Mouse (Mus musculus): ENCODE measurements around the gene Dennd4b. TPM values are rescaled to one million over a fixed set of nuclear protein-coding genes. Genes with fewer than 3 reads are reported as not detected.

Gene Dennd4b
- total and polyA plus RNA-seq, 3 experiments, result 9.8 to 45.3 (median 27.8) TPM

GRCm38 (mm10) chr3:90275286-90275685, 10.3 kb downstream of the Dennd4b start:
- no peaks in the 10 kb centered on the region for H3K9me3 ChIP-seq (replicated peaks; ENCODE audit: low read length)
- TF ChIP-seq IRF4 (IDR thresholded peaks at IDR 0.05; ENCODE audit: low read depth, low read length), result no peak
- no peak for TF ChIP-seq TCF12 (IDR thresholded peaks at IDR 0.05; ENCODE audit: low read depth, low read length)
- no peak for TF ChIP-seq GABPA (IDR thresholded peaks at IDR 0.05; ENCODE audit: insufficient replicate concordance, low read depth, low read length)
- no peak for TF ChIP-seq POLR2AphosphoS2 (IDR thresholded peaks at IDR 0.05; ENCODE audit: low read depth, low read length)
- TF ChIP-seq MAZ (IDR thresholded peaks at IDR 0.05; ENCODE audit: low read depth, low read length), result no peak
- no peak overlapping the region for H3K27ac ChIP-seq (ENCODE audit: insufficient read depth, low read depth)
- no peak overlapping the region for H3K9ac ChIP-seq (ENCODE audit: insufficient read depth, low read depth)
- in situ Hi-C loops (cut with MboI; ENCODE audit: low pct_ligation_motif_present, low pct_unique_long_range_greater_than_20kb, low sequenced_read_pairs), result no loop called here
- no peak overlapping the region for H3K4me2 ChIP-seq (ENCODE audit: insufficient read depth, low read depth, poor library complexity, severe bottlenecking)
- H3K4me3 ChIP-seq (replicated peaks in 1 of 3; ENCODE audit: low read depth in 2 of 3, low read length in 2 of 3, poor library complexity in 1 of 3), result no peak overlapping the region
- dilution Hi-C loops (cut with MboI; ENCODE audit: extremely low pct_ligation_motif_present, extremely low pct_unique_long_range_greater_than_20kb, low sequenced_read_pairs), result no loop called here
- no peaks in the 10 kb centered on the region for H3K27me3 ChIP-seq (replicated peaks)
- no peak for DNase-seq (ENCODE audit: extremely low read depth)
- H3K36me3 ChIP-seq (replicated peaks in 1 of 2; ENCODE audit: control insufficient read depth in 1 of 2, insufficient read depth in 1 of 2, low read length in 1 of 2), result peaks cover 94 to 98% of the 10 kb centered on the region in 2 experiments
- no peaks in the 10 kb centered on the region for H3K79me2 ChIP-seq (replicated peaks; ENCODE audit: control insufficient read depth, extremely low read depth, insufficient read depth, poor library complexity, severe bottlenecking)
- H3K4me1 ChIP-seq (ENCODE audit: control insufficient read depth in 1 of 2, insufficient read depth in 2 of 2), result no peaks in the 10 kb centered on the region

GRCm38 (mm10) chr3:90276858-90277257, 11.9 kb downstream of the Dennd4b start:
- Histone ChIP-seq H3K36me3 (replicated peaks in 1 of 2; ENCODE audit: control insufficient read depth in 1 of 2, insufficient read depth in 1 of 2, low read length in 1 of 2) (peaks cover 88 to 96% of the 10 kb centered on the region in 2 experiments), H3K27ac (ENCODE audit: insufficient read depth, low read depth) (no peak overlapping the region), H3K4me3 (replicated peaks in 1 of 3; ENCODE audit: low read depth in 2 of 3, low read length in 2 of 3, poor library complexity in 1 of 3) (no peak overlapping the region), H3K4me1 (ENCODE audit: control insufficient read depth in 1 of 2, insufficient read depth in 2 of 2) (no peaks in the 10 kb centered on the region), H3K4me2 (ENCODE audit: insufficient read depth, low read depth, poor library complexity, severe bottlenecking) (no peak overlapping the region), H3K9ac (ENCODE audit: insufficient read depth, low read depth) (no peak overlapping the region), H3K27me3 (replicated peaks) (no peaks in the 10 kb centered on the region), H3K79me2 (replicated peaks; ENCODE audit: control insufficient read depth, extremely low read depth, insufficient read depth, poor library complexity, severe bottlenecking) (no peaks in the 10 kb centered on the region), H3K9me3 (replicated peaks; ENCODE audit: low read length) (no peaks in the 10 kb centered on the region)
- in situ Hi-C loops (cut with MboI; ENCODE audit: low pct_ligation_motif_present, low pct_unique_long_range_greater_than_20kb, low sequenced_read_pairs), result no loop called here
- TF ChIP-seq MEF2A (IDR thresholded peaks at IDR 0.05; ENCODE audit: borderline replicate concordance, low read depth, low read length), result no peak
- no peak for TF ChIP-seq RCOR1 (conservative IDR thresholded peaks at IDR 0.05; ENCODE audit: low read depth, low read length)
- TF ChIP-seq POLR2A (IDR thresholded peaks at IDR 0.05; ENCODE audit: low read depth, low read length), result no peak
- no peak for TF ChIP-seq GABPA (IDR thresholded peaks at IDR 0.05; ENCODE audit: insufficient replicate concordance, low read depth, low read length)
- no peak for TF ChIP-seq MAX (IDR thresholded peaks at IDR 0.05; ENCODE audit: low read length)
- no peak for TF ChIP-seq CTCF (conservative IDR thresholded peaks at IDR 0.05 in 1 of 2, IDR thresholded peaks at IDR 0.05 in 1 of 2; ENCODE audit: low read depth in 2 of 2, low read length in 2 of 2)
- no peak for TF ChIP-seq MYC (IDR thresholded peaks at IDR 0.05; ENCODE audit: low read depth, low read length)
- dilution Hi-C loops (cut with MboI; ENCODE audit: extremely low pct_ligation_motif_present, extremely low pct_unique_long_range_greater_than_20kb, low sequenced_read_pairs), result no loop called here
- no peak for DNase-seq (ENCODE audit: extremely low read depth)

DNA sequence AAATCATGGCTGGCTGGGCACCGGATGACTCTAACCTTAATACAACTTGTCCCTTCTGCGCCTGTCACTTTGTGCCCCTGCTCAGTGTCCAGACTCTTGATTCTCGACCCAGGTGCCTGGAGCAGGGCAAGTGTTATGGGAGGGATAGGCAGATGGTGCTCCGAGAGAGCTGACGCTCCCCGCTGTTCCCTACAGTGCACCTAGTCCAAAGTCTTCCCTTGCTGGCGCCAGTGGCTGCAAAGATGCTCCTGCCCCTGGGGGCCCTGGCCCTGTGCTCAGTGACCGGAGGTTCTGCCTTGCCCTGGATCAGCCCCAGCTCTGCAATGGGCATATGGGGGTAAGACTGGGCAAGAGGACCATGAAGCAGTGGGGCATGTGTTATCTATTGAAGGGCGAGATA, 12.8 kb downstream of the Dennd4b start:
- no peak for TF ChIP-seq MXI1 (IDR thresholded peaks at IDR 0.05; ENCODE audit: low read depth, low read length)
- TF ChIP-seq PAX5 (IDR thresholded peaks at IDR 0.05; ENCODE audit: low read length), result no peak
- no peak for TF ChIP-seq JUN (IDR thresholded peaks at IDR 0.05; ENCODE audit: insufficient read depth, low read depth, low read length)
- H3K4me3 ChIP-seq (replicated peaks in 1 of 3; ENCODE audit: low read depth in 2 of 3, low read length in 2 of 3, poor library complexity in 1 of 3), result no peak overlapping the region
- in situ Hi-C loops (cut with MboI; ENCODE audit: low pct_ligation_motif_present, low pct_unique_long_range_greater_than_20kb, low sequenced_read_pairs) (no loop called here), dilution Hi-C loops (cut with MboI; ENCODE audit: extremely low pct_ligation_motif_present, extremely low pct_unique_long_range_greater_than_20kb, low sequenced_read_pairs) (no loop called here)
- H3K9me3 ChIP-seq (replicated peaks; ENCODE audit: low read length), result no peaks in the 10 kb centered on the region
- no peaks in the 10 kb centered on the region for H3K4me1 ChIP-seq (ENCODE audit: control insufficient read depth in 1 of 2, insufficient read depth in 2 of 2)
- H3K4me2 ChIP-seq (ENCODE audit: insufficient read depth, low read depth, poor library complexity, severe bottlenecking), result no peak overlapping the region
- no peak for DNase-seq (ENCODE audit: extremely low read depth)
- H3K27ac ChIP-seq (ENCODE audit: insufficient read depth, low read depth), result no peak overlapping the region
- H3K36me3 ChIP-seq (replicated peaks in 1 of 2; ENCODE audit: control insufficient read depth in 1 of 2, insufficient read depth in 1 of 2, low read length in 1 of 2), result peaks cover 79 to 95% of the 10 kb centered on the region in 2 experiments
- H3K9ac ChIP-seq (ENCODE audit: insufficient read depth, low read depth), result no peak overlapping the region
- no peaks in the 10 kb centered on the region for H3K27me3 ChIP-seq (replicated peaks)
- H3K79me2 ChIP-seq (replicated peaks; ENCODE audit: control insufficient read depth, extremely low read depth, insufficient read depth, poor library complexity, severe bottlenecking), result no peaks in the 10 kb centered on the region

Measured in CH12.LX (cell line).